Mouse (Mus musculus) megakaryocyte-erythroid progenitor cell, adult 5-6 weeks (primary cell): Measurements from ENCODE around the gene A430005L14Rik. TPM values are rescaled to one million over a fixed set of nuclear protein-coding genes. Genes with fewer than 3 reads are reported as not detected.

ENCODE experiments used
- ATAC-seq: replicated peaks from 2 replicates; pipeline ENCODE4 v1.8.0; 2016; ENCODE audit warnings: mild to moderate bottlenecking, inconsistent platforms; ENCODE audit not compliant: severe bottlenecking, poor library complexity, low FRiP score, low TSS enrichment
- total RNA-seq, 2 experiments: library from RNA; stranded (forward) in 1 of 2; stranded (reverse) in 1 of 2; fragments of 200-1000, 215-1000 nt in 1 of 2; fragments of >200 nt in 1 of 2; fragmentation: Nextera tagmentation in 1 of 2; gene quantifications; 2 replicates each; pipeline ENCODE4 v1.2.3; 2014 to 2017

The A430005L14Rik gene
- total RNA-seq, 2 experiments from 2014 or later = 62.6 to 78.0 TPM

GRCm38 (mm10) chr4:153967556-153967955, 10.5 kb downstream of the A430005L14Rik start:
- no peak for ATAC-seq

GRCm38 (mm10) chr4:153968063-153968462, 11.0 kb downstream of the A430005L14Rik start:
- no peak for ATAC-seq

GRCm38 (mm10) chr4:153974431-153975291, 17.6 kb downstream of the A430005L14Rik start, which contains the start of the genes Dffb and Cep104:
Dffb (minus strand) TSS chr4:153975126.
Cep104 (plus strand) TSS chr4:153975194.
- ATAC-seq = peak; percentile 73

GRCm38 (mm10) chr4:153975292-153975662, 18.2 kb downstream of the A430005L14Rik start:
- peak; percentile 17 for ATAC-seq

DNA sequence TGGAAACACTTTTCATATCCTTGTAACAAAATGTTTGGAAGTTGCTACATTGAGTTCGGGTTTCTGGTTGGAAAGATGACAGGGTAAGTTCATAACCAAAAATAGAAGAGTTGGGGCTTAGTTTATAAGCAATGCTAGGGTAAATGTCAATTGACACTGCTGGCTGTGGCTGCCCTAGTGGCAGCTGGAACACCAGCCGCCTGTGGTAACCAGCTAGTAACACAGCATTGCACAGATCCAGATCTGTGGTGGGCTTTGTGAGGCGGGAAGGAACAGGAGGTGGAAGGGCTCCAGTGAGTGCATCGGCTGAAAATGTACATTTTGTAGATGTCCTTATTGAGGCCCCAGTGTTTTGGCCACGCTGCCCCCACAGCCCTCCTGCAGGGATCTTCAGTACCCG, 18.7 kb downstream of the A430005L14Rik start:
- peak; percentile 51; the same call in 1 of the 2 replicates for ATAC-seq

- ATAC-seq = no peak
These were observed 22.2 kb downstream of the A430005L14Rik start for GRCm38 (mm10) chr4:153979243-153979642.

DNA sequence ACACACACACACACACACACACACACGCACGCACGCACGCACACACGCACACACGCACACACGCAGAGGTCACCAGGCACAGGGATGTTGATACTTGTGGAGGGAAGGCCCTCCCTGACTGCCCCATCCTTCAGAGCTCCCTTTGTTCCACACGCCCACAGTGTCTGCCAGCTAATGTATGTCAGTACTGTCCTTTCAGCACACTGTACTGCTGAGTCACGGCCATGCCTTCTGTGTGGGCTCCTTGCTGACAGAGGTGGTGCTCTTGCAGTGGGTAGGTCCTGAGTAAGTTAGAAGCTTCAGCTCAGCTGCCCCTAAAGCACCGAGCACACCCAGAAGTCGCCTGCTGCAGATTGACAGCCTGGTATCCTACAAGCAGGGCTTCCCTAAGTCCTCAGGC, 23.4 kb downstream of the A430005L14Rik start:
- no peak for ATAC-seq

- no peak for ATAC-seq
These were observed 35.7 kb downstream of the A430005L14Rik start for GRCm38 (mm10) chr4:153992715-153993114.

DNA sequence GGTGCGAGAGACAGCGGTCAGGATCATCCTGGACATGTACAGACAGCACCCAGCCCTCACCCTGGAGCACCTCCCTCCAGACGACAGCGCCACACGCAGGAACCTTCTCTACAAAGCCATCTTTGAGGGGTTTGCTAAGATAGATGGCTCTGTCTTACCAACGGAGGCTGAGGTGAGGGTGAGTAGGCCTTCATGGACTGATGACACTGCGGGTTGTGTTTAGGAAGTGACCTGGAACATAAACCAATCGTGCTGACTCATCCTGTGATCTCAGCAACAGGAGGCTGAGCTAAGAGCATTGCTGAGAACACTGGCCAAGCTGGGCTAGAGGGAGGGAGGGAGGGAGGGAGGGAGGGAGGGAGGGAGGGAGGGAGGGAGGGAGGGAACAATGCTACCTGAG, 36.5 kb downstream of the A430005L14Rik start:
- no peak for ATAC-seq

- ATAC-seq = no peak
These were observed 48.5 kb downstream of the A430005L14Rik start for GRCm38 (mm10) chr4:154005488-154005887.

DNA sequence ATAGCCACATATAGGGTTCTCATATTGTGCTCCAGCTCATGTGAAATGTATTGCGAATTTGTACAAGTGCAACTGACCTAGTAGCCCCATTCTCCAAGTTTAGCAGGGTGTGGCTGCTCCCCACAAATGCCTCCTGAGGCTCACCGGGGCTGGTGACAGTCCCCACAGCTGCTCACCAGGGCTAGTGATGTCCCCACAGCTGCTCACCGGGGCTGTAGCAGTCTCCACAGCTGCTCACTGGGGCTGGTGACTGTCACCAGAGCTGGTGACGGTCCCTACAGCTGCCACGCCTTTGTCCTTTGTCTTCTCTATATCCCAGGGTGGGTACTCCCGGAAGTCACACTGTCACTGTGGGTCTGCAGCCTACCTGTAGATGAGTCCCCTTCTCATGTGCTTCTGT, 49.2 kb downstream of the A430005L14Rik start:
- ATAC-seq = no peak

DNA sequence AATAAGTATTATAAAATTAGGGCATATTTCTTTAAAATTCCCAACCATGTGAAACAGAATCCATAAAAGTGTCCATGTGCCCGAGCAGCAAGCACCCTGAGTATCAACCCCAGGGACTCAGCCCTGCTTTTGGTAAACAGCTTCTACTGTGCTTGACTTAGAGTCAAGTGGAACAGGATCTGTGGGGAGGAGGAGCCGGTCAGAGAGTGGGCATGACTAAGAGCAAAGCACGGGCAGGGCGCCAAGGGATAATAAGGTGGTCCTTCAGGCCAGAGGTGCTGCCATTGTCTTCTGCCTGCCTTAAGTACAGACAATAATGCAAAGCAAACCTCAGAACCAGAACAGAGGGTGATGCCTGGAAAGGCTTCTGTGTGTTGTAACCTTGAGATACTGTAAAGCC, 50.7 kb downstream of the A430005L14Rik start:
- no peak for ATAC-seq

DNA sequence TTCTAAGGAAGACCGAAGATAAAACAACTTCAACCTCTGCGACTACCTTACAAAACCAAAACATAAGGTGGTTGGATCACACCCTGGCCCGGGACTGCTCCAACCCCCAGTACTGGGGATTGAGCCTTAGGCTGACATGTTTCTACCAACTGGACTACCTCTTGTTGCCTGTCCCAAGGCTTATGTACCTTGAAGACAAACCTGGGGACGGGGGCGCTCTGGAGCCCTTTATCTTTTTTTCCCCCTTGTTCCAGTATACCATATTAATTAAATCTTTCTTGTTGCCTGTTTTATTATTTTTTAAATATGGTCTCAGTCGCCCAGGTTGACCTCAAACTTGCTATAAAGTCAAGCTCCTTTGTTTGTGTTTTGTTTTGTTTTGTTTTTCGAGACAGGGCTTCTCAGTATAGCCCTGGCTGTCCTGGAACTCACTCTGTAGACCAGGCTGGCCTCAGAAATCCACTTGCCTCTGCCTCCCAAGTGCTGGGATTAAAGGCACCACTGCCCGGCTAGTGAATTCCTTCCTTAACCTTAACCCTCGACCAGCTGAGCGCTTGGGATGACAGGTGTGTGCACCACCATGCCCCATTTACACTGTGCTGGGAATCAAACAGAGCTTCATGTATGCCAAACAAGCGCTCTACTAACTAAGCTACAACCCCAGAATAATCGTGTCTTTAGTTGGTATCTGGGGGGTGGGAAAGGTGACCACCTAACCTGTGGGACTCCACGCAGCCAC, 54.0 kb downstream of the A430005L14Rik start:
- peak; percentile 36; the same call in 1 of the 2 replicates for ATAC-seq

Other genes starting within 250 kb of the A430005L14Rik start
- gene Dffb, start 17.9 kb downstream of the A430005L14Rik start, total RNA-seq (2014; fragmentation: Nextera tagmentation) = 6.4 and 9.5 TPM in 2 replicates
- 11.8 and 15.0 TPM in 2 replicates for gene Dffb, start 17.9 kb downstream of the A430005L14Rik start, total RNA-seq (2017)
- 10.6 and 18.1 TPM in 2 replicates for gene Cep104, start 18.0 kb downstream of the A430005L14Rik start, total RNA-seq (2014; fragmentation: Nextera tagmentation)
- 6.0 and 8.4 TPM in 2 replicates for gene Cep104, start 18.0 kb downstream of the A430005L14Rik start, total RNA-seq (2017)
- 30.7 and 36.8 TPM in 2 replicates for gene Lrrc47, start 54.5 kb downstream of the A430005L14Rik start, total RNA-seq (2014; fragmentation: Nextera tagmentation)
- 32.6 and 49.4 TPM in 2 replicates for gene Lrrc47, start 54.5 kb downstream of the A430005L14Rik start, total RNA-seq (2017)
- 119 and 177 TPM in 2 replicates for gene Smim1, start 69.0 kb downstream of the A430005L14Rik start, total RNA-seq (2014; fragmentation: Nextera tagmentation)
- 34.2 and 58.4 TPM in 2 replicates for gene Smim1, start 69.0 kb downstream of the A430005L14Rik start, total RNA-seq (2017)
- not detected in 2 replicates for gene Ccdc27, start 85.4 kb downstream of the A430005L14Rik start, total RNA-seq (2014; fragmentation: Nextera tagmentation)
- gene Ccdc27, start 85.4 kb downstream of the A430005L14Rik start, total RNA-seq (2017) = not detected in 2 replicates
- not detected in 2 replicates for gene Trp73, start 183.0 kb downstream of the A430005L14Rik start, total RNA-seq (2014; fragmentation: Nextera tagmentation)
- gene Trp73, start 183.0 kb downstream of the A430005L14Rik start, total RNA-seq (2017) = not detected in 2 replicates
- 23.3 and 29.7 TPM in 2 replicates for gene Wrap73, start 185.1 kb downstream of the A430005L14Rik start, total RNA-seq (2014; fragmentation: Nextera tagmentation)
- 8.9 and 10.9 TPM in 2 replicates for gene Wrap73, start 185.1 kb downstream of the A430005L14Rik start, total RNA-seq (2017)
- gene Tprgl, start 203.4 kb downstream of the A430005L14Rik start, total RNA-seq (2014; fragmentation: Nextera tagmentation) = 67.6 and 82.8 TPM in 2 replicates
- gene Tprgl, start 203.4 kb downstream of the A430005L14Rik start, total RNA-seq (2017) = 39.9 and 49.6 TPM in 2 replicates
- gene Megf6, start 213.5 kb downstream of the A430005L14Rik start, total RNA-seq (2014; fragmentation: Nextera tagmentation) = 0.22 and 0.37 TPM in 2 replicates
- 0.38 TPM in 1 of 2 replicates, not detected in the other for gene Megf6, start 213.5 kb downstream of the A430005L14Rik start, total RNA-seq (2017)